Mouse (Mus musculus) activated CD4-positive, CD25-positive, alpha-beta regulatory T cell, adult 9 weeks (primary cell): Measurements from ENCODE around the gene Vmn1r237. TPM values are rescaled to one million over a fixed set of nuclear protein-coding genes. Genes with fewer than 3 reads are reported as not detected.

Source experiments
- polyA plus RNA-seq: library from polyadenylated mRNA; unstranded; fragments of 100-300 nt; shearing (Covaris generic); gene quantifications from one replicate; pipeline ENCODE4 v1.2.1, GENCODE M21; 2017

Vmn1r237 gene
- polyA plus RNA-seq: not detected

DNA sequence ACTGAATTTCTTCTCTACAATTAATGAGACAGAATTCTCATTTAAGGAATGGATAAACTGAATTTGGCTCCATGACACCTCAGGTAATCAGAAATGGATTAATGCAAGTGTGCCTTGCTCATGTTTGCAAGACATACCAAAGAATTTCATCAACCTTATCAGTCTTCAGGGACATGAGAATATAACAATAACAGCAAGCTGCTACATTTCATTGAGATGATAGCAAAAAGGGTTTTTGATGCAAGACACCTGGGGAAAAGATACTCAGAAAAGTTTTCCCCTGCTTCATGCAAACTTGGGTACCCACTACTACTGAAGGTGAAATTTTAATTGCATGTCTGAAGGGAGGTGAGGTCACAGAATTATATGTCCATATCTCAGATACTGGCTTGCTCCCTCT, at the start of gene Vmn1r237:
Gene Vmn1r237 (plus strand): TSS at position 301 of the 400 bp plus-strand sequence.

DNA sequence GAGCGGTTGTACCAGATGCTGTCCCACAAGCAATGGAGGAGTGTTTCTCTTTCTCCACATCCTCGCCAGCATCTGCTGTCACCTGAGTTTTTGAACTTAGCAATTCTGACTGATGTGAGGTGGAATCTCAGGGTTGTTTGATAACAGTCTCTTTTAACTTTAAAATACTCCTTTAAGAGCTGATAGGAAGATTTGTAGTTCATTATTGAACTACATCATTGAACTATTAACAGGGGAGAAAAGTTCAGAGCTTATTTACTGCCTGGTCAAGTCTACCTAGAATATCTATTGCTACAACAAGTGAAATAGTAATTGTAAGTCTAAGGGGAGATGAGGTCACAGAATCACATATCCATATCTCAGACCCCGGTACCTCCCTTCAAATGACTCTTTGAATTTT, 29.0 kb upstream of the Vmn1r237 start, which contains the start of gene Vmn1r236:
Gene Vmn1r236 (plus strand): TSS at position 301 of the 400 bp plus-strand sequence.

Other genes starting within 250 kb of the Vmn1r237 start
- not detected for gene Vmn1r234, start 85.8 kb upstream of the Vmn1r237 start, polyA plus RNA-seq
- not detected for gene Vmn1r235, start 55.5 kb upstream of the Vmn1r237 start, polyA plus RNA-seq
- gene Vmn1r236, start 28.9 kb upstream of the Vmn1r237 start, polyA plus RNA-seq: not detected
- gene Zfp677, start 71.9 kb downstream of the Vmn1r237 start, polyA plus RNA-seq: 21.2 TPM
- gene Zfp54, start 111.4 kb downstream of the Vmn1r237 start, polyA plus RNA-seq: 15.2 TPM
- 45.0 TPM for gene Zfp51, start 138.5 kb downstream of the Vmn1r237 start, polyA plus RNA-seq
- 64.0 TPM for gene Zfp53, start 177.1 kb downstream of the Vmn1r237 start, polyA plus RNA-seq
- gene Zfp52, start 223.7 kb downstream of the Vmn1r237 start, polyA plus RNA-seq: 30.7 TPM